Mouse (Mus musculus) G1E-ER4 (cell line): Measurements from ENCODE around the gene Zfp683. TPM values are rescaled to one million over a fixed set of nuclear protein-coding genes. Genes with fewer than 3 reads are reported as not detected.

Experiments
- GATA1 ChIP-seq: IDR thresholded peaks from one replicate; pipeline ENCODE4 v1.8.0; 2012; ENCODE audit warnings: low read length, inconsistent platforms
- polyA plus RNA-seq: library from polyadenylated mRNA; stranded (reverse); fragments of >175 nt; gene quantifications from 2 replicates; pipeline ENCODE4 v1.2.3, GENCODE M21; 2012

Zfp683 gene
- polyA plus RNA-seq, 1 experiment, result not detected

- no peak for TF ChIP-seq GATA1
These were observed 42.5 kb downstream of the Zfp683 start for GRCm38 (mm10) chr4:134096120-134096519.

GRCm38 (mm10) chr4:134097015-134097608 lies 43.5 kb downstream of the Zfp683 start:
- no peak for TF ChIP-seq GATA1

- TF ChIP-seq GATA1, result no peak
These were observed 45.0 kb downstream of the Zfp683 start for GRCm38 (mm10) chr4:134098628-134099027.

- no peak for TF ChIP-seq GATA1
These were observed 46.6 kb downstream of the Zfp683 start for GRCm38 (mm10) chr4:134100245-134100644.

- TF ChIP-seq GATA1, result no peak
These were observed 48.5 kb downstream of the Zfp683 start, which contains the start of gene Ubxn11 for GRCm38 (mm10) chr4:134101979-134102741. Gene Ubxn11, plus strand, starts transcription at chr4:134102570.

- TF ChIP-seq GATA1, result no peak
These were observed 49.1 kb downstream of the Zfp683 start for GRCm38 (mm10) chr4:134102742-134103119.

GRCm38 (mm10) chr4:134106105-134106504 lies 52.5 kb downstream of the Zfp683 start:
- TF ChIP-seq GATA1, result peak; percentile 89

GRCm38 (mm10) chr4:134107730-134108129 lies 54.1 kb downstream of the Zfp683 start:
- TF ChIP-seq GATA1, result no peak

- no peak for TF ChIP-seq GATA1
These were observed 54.6 kb downstream of the Zfp683 start for GRCm38 (mm10) chr4:134108196-134108595.

Other genes with a start within 250 kb of the Zfp683 start
- gene Rps6ka1, start 166.0 kb upstream of the Zfp683 start, polyA plus RNA-seq, result 2.4 and 3.7 TPM in 2 replicates
- 641 and 793 TPM in 2 replicates for gene Hmgn2, start 85.2 kb upstream of the Zfp683 start, polyA plus RNA-seq
- 24.0 and 27.2 TPM in 2 replicates for gene Dhdds, start 52.9 kb upstream of the Zfp683 start, polyA plus RNA-seq
- gene Lin28a, start 35.0 kb upstream of the Zfp683 start, polyA plus RNA-seq, result not detected in 2 replicates
- 0.13 TPM in 2 replicates for gene Crybg2, start 7.0 kb downstream of the Zfp683 start, polyA plus RNA-seq
- 0.18 TPM in 1 of 2 replicates, not detected in the other for gene Cd52, start 41.2 kb downstream of the Zfp683 start, polyA plus RNA-seq
- gene Ubxn11, start 48.7 kb downstream of the Zfp683 start, polyA plus RNA-seq, result 6.2 and 11.1 TPM in 2 replicates
- 86.9 and 168 TPM in 2 replicates for gene Sh3bgrl3, start 75.0 kb downstream of the Zfp683 start, polyA plus RNA-seq
- 35.7 and 85.6 TPM in 2 replicates for gene Cep85, start 133.3 kb downstream of the Zfp683 start, polyA plus RNA-seq
- not detected in 2 replicates for gene Gm7534, start 149.2 kb downstream of the Zfp683 start, polyA plus RNA-seq
- not detected in 2 replicates for gene Catsper4, start 173.5 kb downstream of the Zfp683 start, polyA plus RNA-seq
- gene Cnksr1, start 184.6 kb downstream of the Zfp683 start, polyA plus RNA-seq, result not detected in 2 replicates
- gene E130218I03Rik, start 189.8 kb downstream of the Zfp683 start, polyA plus RNA-seq, result 0.05 TPM in 1 of 2 replicates, not detected in the other
- 58.7 and 64.4 TPM in 2 replicates for gene Zfp593, start 191.8 kb downstream of the Zfp683 start, polyA plus RNA-seq
- gene Gm30191, start 193.1 kb downstream of the Zfp683 start, polyA plus RNA-seq, result not detected in 2 replicates
- gene Grrp1, start 200.3 kb downstream of the Zfp683 start, polyA plus RNA-seq, result not detected in 2 replicates
- 4.3 and 4.6 TPM in 2 replicates for gene Pdik1l, start 234.1 kb downstream of the Zfp683 start, polyA plus RNA-seq